In genomic region chr4:48842777-48843214, GRCm38 (mm10) we compare ENCODE assay signal across 9 mouse cellular contexts.
DNase-seq lines count a peak whose midpoint lies in the region; ATAC-seq lines count a peak whose summit lies in the region.
"Had no signal": no experiment of that assay in that cellular context is flagged by ENCODE, and none has a peak within 500 bp of the region (broad histone marks: within the 10 kb centered on the region; RNA-seq: fewer than 3 reads in every experiment).

No protein-coding gene starts in this region.

- no peaks in the 10 kb centered on the region for H3K9me3 ChIP-seq in midbrain, embryonic 13.5 days
- no peaks in the 10 kb centered on the region for H3K9me3 ChIP-seq in midbrain, embryonic 11.5 days (ENCODE audit: control insufficient read depth, low read length)
- H3K9me3 ChIP-seq in neural tube, embryonic 13.5 days, result no peaks in the 10 kb centered on the region
- H3K9me3 ChIP-seq in liver, embryonic 12.5 days (replicated peaks), result no peaks in the 10 kb centered on the region
- H3K9me3 ChIP-seq: liver, embryonic 13.5 days had no signal

- DNase-seq in adrenal gland, postnatal 10 days, result peak; percentile 7
- no peak for DNase-seq in adrenal gland, postnatal 36 days
- no peak for DNase-seq in midbrain, embryonic 11.5 days (ENCODE audit: low spot score, missing footprints)
- DNase-seq in heart, postnatal 14 days, result peak; percentile 66 to 73
- DNase-seq in thymus, adult 18-20 months, result no peak
- DNase-seq: liver, embryonic 13.5 days had no signal

- WGBS in midbrain, embryonic 13.5 days, result 68% methylated on average over 2 of the region's 2 CpGs
- WGBS in midbrain, embryonic 11.5 days, result 70% methylated on average over 2 of the region's 2 CpGs
- 31% methylated on average over 2 of the region's 2 CpGs for WGBS in neural tube, embryonic 13.5 days
- WGBS in liver, embryonic 12.5 days (ENCODE audit: insufficient replicate concordance), result 44% methylated on average over 2 of the region's 2 CpGs

- intact Hi-C loops in heart, postnatal 14 days (cut with DNase I), result no loop called here

- no peak overlapping the region for H3K4me2 ChIP-seq in midbrain, embryonic 13.5 days (replicated peaks)
- H3K4me2 ChIP-seq in midbrain, embryonic 11.5 days, result no peak overlapping the region
- H3K4me2 ChIP-seq in neural tube, embryonic 13.5 days, result no peak overlapping the region
- H3K4me2 ChIP-seq in liver, embryonic 12.5 days, result no peak overlapping the region
- H3K4me2 ChIP-seq: liver, embryonic 13.5 days had no signal

- H3K36me3 ChIP-seq in midbrain, embryonic 13.5 days, result no peaks in the 10 kb centered on the region
- H3K36me3 ChIP-seq in midbrain, embryonic 11.5 days (ENCODE audit: control insufficient read depth, insufficient read depth, low read length), result no peaks in the 10 kb centered on the region
- H3K36me3 ChIP-seq in neural tube, embryonic 13.5 days, result no peaks in the 10 kb centered on the region
- H3K36me3 ChIP-seq in liver, embryonic 12.5 days, result no peaks in the 10 kb centered on the region
- H3K36me3 ChIP-seq: liver, embryonic 13.5 days had no signal

- ATAC-seq in midbrain, embryonic 13.5 days, result 0 out of 2 replicates have a peak, but pooled peaks have one; percentile 27
- no peak for ATAC-seq in midbrain, embryonic 11.5 days (ENCODE audit: low FRiP score)
- ATAC-seq in neural tube, embryonic 13.5 days (ENCODE audit: low read depth), result peak; percentile 91
- ATAC-seq in liver, embryonic 12.5 days, result no peak

- no peak overlapping the region for H3K4me3 ChIP-seq in midbrain, embryonic 13.5 days (replicated peaks)
- no peak overlapping the region for H3K4me3 ChIP-seq in midbrain, embryonic 11.5 days (ENCODE audit: low read depth, low read length)
- no peak overlapping the region for H3K4me3 ChIP-seq in neural tube, embryonic 13.5 days
- H3K4me3 ChIP-seq in liver, embryonic 12.5 days, result no peak overlapping the region
- H3K4me3 ChIP-seq: liver, embryonic 13.5 days had no signal

- no peak overlapping the region for H3K9ac ChIP-seq in midbrain, embryonic 13.5 days (replicated peaks)
- no peak overlapping the region for H3K9ac ChIP-seq in midbrain, embryonic 11.5 days (ENCODE audit: low read length)
- H3K9ac ChIP-seq in neural tube, embryonic 13.5 days, result no peak overlapping the region
- no peak overlapping the region for H3K9ac ChIP-seq in liver, embryonic 12.5 days
- H3K9ac ChIP-seq: liver, embryonic 13.5 days had no signal

- H3K27ac ChIP-seq in midbrain, embryonic 13.5 days, result no peak overlapping the region
- no peak overlapping the region for H3K27ac ChIP-seq in midbrain, embryonic 11.5 days (ENCODE audit: low read depth, low read length)
- no peak overlapping the region for H3K27ac ChIP-seq in neural tube, embryonic 13.5 days (replicated peaks)
- H3K27ac ChIP-seq in liver, embryonic 12.5 days, result no peak overlapping the region
- H3K27ac ChIP-seq: liver, embryonic 13.5 days had no signal

- H3K27me3 ChIP-seq in midbrain, embryonic 13.5 days, result no peaks in the 10 kb centered on the region
- no peaks in the 10 kb centered on the region for H3K27me3 ChIP-seq in midbrain, embryonic 11.5 days (ENCODE audit: control insufficient read depth, insufficient read depth, low read length)
- no peaks in the 10 kb centered on the region for H3K27me3 ChIP-seq in neural tube, embryonic 13.5 days
- H3K27me3 ChIP-seq in liver, embryonic 12.5 days (replicated peaks), result no peaks in the 10 kb centered on the region
- H3K27me3 ChIP-seq: liver, embryonic 13.5 days had no signal

- H3K4me1 ChIP-seq in midbrain, embryonic 13.5 days (replicated peaks), result no peaks in the 10 kb centered on the region
- no peaks in the 10 kb centered on the region for H3K4me1 ChIP-seq in midbrain, embryonic 11.5 days (ENCODE audit: control insufficient read depth, insufficient read depth, low read length)
- 0 out of 2 replicates have a peak, but pooled peaks cover 7% of the 10 kb centered on the region for H3K4me1 ChIP-seq in neural tube, embryonic 13.5 days (replicated peaks)
- H3K4me1 ChIP-seq in liver, embryonic 12.5 days, result no peaks in the 10 kb centered on the region
- H3K4me1 ChIP-seq: liver, embryonic 13.5 days had no signal

Comparison
In these comparisons a context has a peak if more than half of its experiments do, and no peak if none do; other contexts are left out.
1. DNase-seq: peak in adrenal gland, postnatal 10 days (single experiment) and heart, postnatal 14 days (2 of 2); none in adrenal gland, postnatal 36 days (0 of 2), midbrain, embryonic 11.5 days (single experiment) and thymus, adult 18-20 months (0 of 2).
2. ATAC-seq: peak in midbrain, embryonic 13.5 days (single experiment) and neural tube, embryonic 13.5 days (single experiment); none in midbrain, embryonic 11.5 days (single experiment) and liver, embryonic 12.5 days (single experiment).